Mouse (Mus musculus): ENCODE data around the gene Fgfr2.

Fgfr2 gene

GRCm38 (mm10) chr7:131966023-131966915 lies 1156.9 kb downstream of the Fgfr2 start, which contains the start of gene Gpr26:
TSS of gene Gpr26 (plus strand) at chr7:131966460.
- DNase-seq (ENCODE audit: low spot score) = no peak

- peak; percentile 10 for DNase-seq (ENCODE audit: low spot score)
Measured at GRCm38 (mm10) chr7:131960551-131960950, 1162.6 kb downstream of the Fgfr2 start.

DNA sequence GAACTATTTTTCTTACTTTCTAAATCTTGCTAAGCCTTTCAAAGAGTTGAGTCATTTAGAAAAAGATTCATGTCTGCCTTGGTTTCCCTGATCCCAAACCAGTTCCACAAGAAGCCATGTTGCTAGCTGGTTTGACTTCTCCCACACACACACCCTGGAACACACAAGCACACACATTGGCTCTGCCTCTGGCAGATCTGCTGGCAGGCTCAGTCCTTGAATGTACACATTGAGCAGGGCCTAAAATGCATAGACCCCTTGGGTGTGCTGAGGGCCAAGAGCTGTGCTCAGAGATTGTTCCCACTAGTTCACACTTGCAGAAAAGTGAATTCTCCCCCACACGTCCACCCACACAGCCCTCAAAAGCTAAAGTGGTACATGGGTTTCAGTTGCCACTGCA lies 1164.4 kb downstream of the Fgfr2 start:
- DNase-seq (ENCODE audit: low spot score) = no peak

- no peak for DNase-seq (ENCODE audit: low spot score)
Measured at GRCm38 (mm10) chr7:131953402-131953801, 1169.7 kb downstream of the Fgfr2 start.

- no peak for DNase-seq (ENCODE audit: low spot score)
Measured at GRCm38 (mm10) chr7:131951131-131951530, 1172.0 kb downstream of the Fgfr2 start.

DNA sequence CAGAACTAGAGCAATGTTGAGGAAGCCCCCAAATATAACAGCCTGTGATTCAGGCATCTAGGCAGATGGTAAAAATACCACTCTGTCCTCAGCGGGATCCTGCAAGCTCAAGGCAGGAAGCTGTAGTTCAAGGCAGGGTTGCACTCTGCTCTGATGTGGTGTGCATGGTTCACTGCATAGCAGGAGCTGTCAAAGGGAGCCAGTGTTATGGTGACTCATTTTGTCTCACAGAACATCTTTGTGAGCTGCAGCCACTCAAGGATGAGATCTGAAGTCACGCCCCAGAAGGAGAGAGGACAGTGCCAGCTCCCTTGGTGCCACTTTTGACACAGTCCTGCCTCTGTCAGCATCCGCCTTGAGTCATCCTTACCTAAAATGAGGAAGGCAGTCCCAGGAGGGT lies 1185.5 kb downstream of the Fgfr2 start:
- DNase-seq (ENCODE audit: low spot score) = no peak

DNA sequence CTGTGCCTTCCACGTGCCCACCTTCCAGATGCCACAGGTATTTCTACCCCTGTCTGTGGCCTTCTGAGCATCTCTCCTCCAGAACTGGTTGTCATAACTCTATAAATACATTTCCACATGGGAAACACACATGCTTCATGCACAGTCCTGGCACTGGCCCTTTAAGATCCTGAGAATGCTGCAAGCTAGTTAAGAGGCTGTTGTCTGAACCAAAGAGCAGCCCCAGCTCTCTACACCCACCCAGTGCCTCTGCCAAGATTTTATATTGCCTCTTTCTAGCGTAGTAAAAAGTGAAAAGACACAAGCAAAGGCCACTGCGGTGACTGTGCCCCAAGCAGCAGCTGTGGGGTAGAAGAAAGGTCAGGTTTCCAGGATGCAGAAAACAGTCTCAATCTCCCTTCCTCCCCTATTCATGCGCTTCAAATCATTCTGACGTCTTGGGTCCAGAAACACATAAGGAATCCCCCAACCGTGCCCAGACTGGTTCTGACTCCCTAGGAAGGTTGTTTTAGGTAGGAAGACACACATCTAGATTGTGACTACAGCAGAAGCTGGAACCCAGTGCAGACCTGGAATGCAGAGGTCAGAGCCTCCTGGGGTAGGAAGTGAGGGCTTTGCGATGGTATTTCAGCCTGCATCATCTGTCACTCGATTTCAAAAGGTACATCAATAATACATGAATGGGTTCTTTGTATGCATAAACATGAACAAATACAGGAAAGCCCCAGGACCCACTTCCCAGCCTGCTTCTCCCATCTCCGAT lies 1195.7 kb downstream of the Fgfr2 start:
- no peak for DNase-seq (ENCODE audit: low spot score)

GRCm38 (mm10) chr7:131917384-131917783 lies 1205.8 kb downstream of the Fgfr2 start:
- no peak for DNase-seq (ENCODE audit: low spot score)

GRCm38 (mm10) chr7:131909611-131910010 lies 1213.5 kb downstream of the Fgfr2 start:
- DNase-seq (ENCODE audit: low spot score) = no peak

- no peak for DNase-seq (ENCODE audit: low spot score)
Measured at GRCm38 (mm10) chr7:131906499-131907190, 1216.5 kb downstream of the Fgfr2 start.

GRCm38 (mm10) chr7:131899356-131899755 lies 1223.8 kb downstream of the Fgfr2 start:
- DNase-seq (ENCODE audit: low spot score) = peak; percentile 14

DNA sequence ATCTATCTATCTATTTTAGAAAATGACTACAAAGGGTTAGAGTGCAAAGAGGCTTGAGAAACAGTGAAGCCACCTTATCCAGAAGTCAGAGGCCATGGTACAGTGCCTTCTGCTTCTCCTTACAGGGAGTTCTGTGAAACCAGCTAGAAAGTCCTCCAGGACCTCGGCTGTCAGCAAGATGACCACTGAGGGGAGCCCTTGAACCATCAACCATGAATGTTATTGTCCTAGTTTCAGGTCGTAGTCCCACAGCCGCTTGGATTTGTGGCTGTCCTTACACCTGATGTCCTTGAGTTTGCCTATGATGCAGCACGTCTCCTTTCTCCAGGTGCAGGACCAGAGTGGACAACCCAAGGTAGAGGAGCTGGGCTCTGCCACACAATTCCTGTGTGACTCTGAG lies 1225.9 kb downstream of the Fgfr2 start:
- no peak for DNase-seq (ENCODE audit: low spot score)

- no peak for DNase-seq (ENCODE audit: low spot score)
Measured at GRCm38 (mm10) chr7:131882824-131883223, 1240.3 kb downstream of the Fgfr2 start.

GRCm38 (mm10) chr7:131881876-131882615 lies 1241.1 kb downstream of the Fgfr2 start:
- DNase-seq (ENCODE audit: low spot score) = peak; percentile 43

DNA sequence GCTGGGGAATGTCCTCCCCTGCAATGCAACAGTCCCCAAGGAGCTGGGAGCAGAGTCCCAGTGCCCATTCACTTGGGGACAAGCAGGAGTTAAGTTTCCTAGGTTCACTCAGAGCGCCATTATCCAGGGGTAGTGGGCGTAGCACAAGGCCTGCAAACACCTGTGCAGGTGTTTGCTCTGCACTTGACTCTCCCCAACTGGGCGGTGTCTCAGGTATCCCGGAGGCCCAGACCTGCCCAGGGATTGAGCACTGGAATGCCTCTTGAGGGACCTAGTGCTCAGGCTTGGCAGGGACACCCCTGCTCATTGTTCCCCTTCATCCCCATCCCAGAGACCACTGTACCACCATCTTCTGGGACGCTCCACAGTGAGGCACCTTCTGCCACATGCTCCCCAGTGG lies 1243.0 kb downstream of the Fgfr2 start:
- no peak for DNase-seq (ENCODE audit: low spot score)

DNA sequence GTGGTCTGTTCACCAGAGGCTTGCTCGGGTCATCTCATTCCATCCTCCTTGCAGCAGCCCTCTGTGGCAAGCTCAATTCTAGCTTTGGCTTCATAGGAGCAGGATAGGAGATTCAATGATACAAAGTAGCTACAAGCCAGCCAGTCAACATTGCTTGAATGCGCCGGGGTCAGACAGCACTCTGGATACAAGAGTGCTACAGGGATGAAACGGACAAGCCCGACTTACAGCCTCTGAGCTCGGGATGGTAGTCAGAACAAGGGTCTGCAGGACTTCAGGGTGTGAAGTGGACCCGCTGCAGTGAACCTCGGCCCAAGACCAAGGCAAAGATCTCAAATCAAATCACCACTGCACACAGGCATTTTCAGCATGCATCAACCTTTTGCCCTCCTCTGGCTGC lies 1244.3 kb downstream of the Fgfr2 start:
- DNase-seq (ENCODE audit: low spot score) = no peak

- no peak for DNase-seq (ENCODE audit: low spot score)
Measured at GRCm38 (mm10) chr7:131861157-131861556, 1262.0 kb downstream of the Fgfr2 start.

- no peak for DNase-seq (ENCODE audit: low spot score)
Measured at GRCm38 (mm10) chr7:131855641-131856040, 1267.5 kb downstream of the Fgfr2 start.

DNA sequence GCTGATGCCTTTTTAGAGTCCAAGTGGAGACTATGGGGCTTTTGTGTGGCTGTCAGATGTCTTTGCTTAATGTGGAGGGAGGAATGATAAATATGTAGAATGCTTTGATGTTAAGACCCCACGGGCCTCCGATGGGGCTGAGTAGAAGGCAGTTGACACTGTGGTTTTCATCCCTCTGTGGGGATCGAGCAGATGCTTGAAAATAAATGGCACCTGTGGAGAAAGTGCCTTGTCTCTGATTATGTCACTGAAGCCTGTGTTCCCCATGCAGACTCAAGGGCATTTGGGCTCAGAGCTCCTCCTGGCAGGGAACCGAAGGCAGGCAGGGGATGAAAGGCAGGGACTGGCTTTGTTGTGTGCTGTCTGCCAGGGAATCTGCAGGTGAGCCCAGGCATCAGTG lies 1272.6 kb downstream of the Fgfr2 start:
- DNase-seq (ENCODE audit: low spot score) = no peak

- no peak for DNase-seq (ENCODE audit: low spot score)
Measured at GRCm38 (mm10) chr7:131846066-131846905, 1276.9 kb downstream of the Fgfr2 start.

GRCm38 (mm10) chr7:131830261-131830660 lies 1292.9 kb downstream of the Fgfr2 start:
- DNase-seq (ENCODE audit: low spot score) = no peak
